Mouse (Mus musculus) 3T3-L1 (cell line): Measurements from ENCODE around the gene Arhgap30.

Source experiments
- DNase-seq: peaks from one replicate; pipeline ENCODE4 v3.0.0-alpha.2; 2015; ENCODE audit warnings: low read depth, low spot score

The Arhgap30 gene

GRCm38 (mm10) chr1:171375646-171376097, 13.1 kb upstream of the Arhgap30 start:
- peak; percentile 81 for DNase-seq

GRCm38 (mm10) chr1:171378298-171378697, 10.5 kb upstream of the Arhgap30 start:
- DNase-seq, result no peak

GRCm38 (mm10) chr1:171379935-171380599, 8.7 kb upstream of the Arhgap30 start:
- no peak for DNase-seq

DNA sequence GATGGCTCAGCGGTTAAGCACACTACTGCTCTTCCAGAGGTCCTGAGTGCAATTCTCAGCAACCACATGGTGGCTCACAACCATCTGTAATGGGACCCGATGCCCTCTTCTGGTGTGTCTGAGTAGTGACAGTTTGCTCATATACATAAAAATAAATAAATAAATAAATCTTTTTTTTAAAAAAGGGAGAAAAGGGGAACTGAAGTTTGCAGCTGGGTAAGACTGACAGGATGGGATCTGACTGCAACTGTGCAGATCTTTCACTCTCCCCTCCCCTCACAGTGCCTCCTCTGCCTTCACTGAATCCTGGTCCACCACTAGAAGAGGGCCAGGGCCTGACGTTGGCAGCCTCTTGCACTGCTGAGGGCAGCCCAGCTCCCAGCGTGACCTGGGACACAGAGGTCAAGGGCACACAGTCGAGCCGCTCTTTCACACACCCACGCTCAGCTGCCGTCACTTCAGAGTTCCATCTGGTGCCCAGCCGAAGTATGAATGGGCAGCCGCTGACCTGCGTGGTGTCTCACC, 6.6 kb upstream of the Arhgap30 start:
- no peak for DNase-seq

- no peak for DNase-seq
Measured at GRCm38 (mm10) chr1:171384361-171384760, 4.4 kb upstream of the Arhgap30 start.

DNA sequence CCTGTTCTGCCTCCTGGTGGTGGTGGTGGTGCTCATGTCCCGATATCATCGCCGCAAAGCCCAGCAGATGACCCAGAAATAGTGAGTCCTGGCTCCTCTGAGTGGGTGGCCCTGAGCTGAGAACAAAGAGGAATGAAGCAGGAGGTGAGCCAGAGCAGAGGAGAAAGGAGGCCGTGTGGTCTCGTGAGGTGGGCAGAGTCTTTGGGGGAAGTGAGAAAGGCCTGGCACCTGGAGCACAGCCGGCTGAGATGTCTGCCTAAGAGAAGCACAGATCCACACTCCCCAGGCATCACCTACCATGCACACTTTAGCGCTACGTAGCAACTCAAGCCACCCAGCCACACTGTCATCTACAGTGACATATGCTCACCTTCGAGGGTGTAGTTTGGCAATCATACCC, 3.6 kb upstream of the Arhgap30 start:
- DNase-seq, result no peak

DNA sequence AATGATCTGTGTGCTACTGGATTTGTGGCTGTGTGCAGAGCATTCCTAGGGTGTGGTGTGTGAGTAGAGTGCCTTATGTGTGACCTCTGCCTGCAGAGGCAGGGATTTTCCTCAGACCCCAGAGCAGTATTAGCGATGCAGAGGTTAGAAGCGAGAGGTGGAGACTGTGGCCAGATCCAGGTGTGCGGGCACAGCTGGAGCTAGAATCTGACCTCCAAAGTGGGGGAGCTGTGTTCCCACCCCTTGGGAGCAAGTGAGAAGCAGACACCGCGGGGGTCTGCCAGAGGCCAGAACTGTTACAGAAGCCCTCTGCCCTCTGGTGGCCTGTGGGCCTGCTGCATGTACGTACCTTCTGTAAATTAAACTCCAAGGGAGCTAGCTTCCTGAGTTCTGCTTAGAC, 1.7 kb upstream of the Arhgap30 start:
- peak; percentile 43 for DNase-seq

DNA sequence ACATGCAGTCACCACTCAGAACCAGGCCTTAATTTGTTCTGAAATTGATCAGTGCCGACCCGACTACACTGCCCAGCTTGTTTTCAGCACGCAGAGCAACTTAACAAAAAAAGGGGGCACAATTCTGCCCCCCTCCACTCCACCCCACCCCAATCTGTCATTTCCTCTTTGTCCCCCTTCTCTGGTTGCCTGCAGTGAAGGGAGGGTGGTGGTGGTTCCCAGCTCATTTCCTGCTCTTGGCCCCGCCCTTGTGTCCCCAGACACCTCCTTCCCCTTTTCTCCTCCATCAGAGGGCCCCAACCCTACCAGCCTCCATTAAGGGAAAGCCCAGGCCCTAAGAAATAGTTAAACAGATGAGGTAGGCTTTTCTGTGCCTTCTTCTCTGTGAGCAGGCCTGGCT, 1.3 kb downstream of the Arhgap30 start:
- no peak for DNase-seq

GRCm38 (mm10) chr1:171401821-171402220, 13.1 kb downstream of the Arhgap30 start:
- DNase-seq, result no peak

- no peak for DNase-seq
Measured at GRCm38 (mm10) chr1:171402991-171403390, 14.2 kb downstream of the Arhgap30 start.

DNA sequence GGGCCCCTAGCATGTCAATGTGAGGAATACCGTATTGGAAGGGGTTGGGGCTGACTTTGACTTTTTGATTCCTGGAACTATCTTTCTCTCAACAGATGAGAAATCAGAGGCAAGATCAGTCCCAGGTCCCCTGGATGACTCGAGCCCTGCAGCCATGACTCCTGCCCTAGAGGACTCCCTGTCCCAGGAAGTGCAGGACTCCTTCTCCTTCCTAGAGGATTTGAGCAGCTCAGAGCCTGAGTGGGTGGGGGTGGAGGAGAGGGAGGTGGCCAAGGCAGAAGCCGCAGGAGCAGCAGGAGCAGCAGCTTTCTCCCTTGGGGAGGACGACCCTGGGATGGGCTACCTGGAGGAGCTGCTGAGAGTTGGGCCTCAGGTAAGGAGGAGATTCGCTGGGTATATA, 18.5 kb downstream of the Arhgap30 start:
- no peak for DNase-seq

- DNase-seq, result no peak
Measured at GRCm38 (mm10) chr1:171410231-171410630, 21.5 kb downstream of the Arhgap30 start.

GRCm38 (mm10) chr1:171410947-171411484, 22.3 kb downstream of the Arhgap30 start, which contains the start of gene Usf1:
Gene Usf1, plus strand, starts transcription at chr1:171411313.
- peak; percentile 96 for DNase-seq

DNA sequence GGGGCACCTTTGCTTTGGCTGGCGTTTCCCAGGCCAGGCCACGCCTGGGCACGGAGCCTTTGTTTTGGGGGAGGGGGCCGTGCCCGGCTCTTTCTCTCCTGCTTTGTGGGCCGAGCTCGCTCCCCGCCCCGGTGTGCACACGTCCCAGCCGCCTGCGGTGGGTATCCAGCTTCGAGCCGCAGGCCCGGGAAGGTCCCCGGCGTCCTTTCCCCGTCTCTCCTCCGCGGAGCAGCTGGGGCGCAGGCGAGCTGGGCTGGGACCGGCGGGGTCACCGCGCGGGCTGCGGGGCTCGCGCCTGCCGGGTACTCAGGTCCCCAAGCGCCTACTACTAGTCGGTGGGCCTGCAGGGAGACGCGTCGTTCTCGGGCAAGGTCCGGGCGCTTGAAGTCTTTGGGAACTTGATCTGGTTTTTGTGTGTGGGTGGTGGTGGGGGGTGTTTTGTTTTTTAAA, 22.8 kb downstream of the Arhgap30 start:
- DNase-seq, result no peak

DNA sequence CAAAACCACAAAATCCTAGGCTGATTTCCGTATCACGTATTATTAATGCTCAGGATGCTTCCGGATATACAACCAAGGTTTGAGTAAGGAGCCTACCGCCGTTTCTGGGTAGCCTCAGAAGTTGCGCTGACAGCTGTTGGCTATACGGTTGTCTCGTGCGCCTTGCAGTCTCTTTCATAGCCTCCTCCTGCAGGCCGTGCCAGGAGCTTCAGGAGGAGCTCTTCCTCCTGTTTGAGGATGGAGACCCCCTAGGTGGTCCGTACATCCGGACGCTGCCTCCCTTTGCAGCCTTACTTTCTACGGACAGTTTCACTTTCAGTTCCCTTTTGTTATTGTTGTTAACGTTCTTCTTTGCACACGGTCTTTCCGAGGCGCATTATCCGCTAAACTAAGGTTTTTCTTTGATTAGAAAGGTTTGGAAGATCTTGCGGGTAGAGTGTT, 23.3 kb downstream of the Arhgap30 start:
- peak; percentile 60 for DNase-seq

DNA sequence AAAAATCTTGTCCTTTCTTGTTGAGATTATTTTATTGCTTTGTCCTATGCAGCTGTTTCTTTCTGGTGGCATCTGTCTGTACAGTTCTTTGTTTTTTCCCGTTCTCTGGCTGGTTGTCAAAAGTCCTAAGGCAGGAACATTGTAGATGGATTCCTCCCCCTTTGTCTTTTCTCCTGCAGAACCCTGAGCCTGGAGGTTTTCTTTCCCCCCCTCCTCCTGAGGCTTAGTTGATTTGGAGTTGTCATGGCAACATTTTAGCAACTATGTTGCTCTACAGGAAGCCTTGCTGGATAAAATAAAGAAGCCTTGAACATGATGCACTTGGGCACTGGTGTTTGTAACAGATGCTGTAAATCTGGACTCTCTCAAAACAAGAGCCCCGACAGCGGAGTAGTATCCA, 23.7 kb downstream of the Arhgap30 start:
- DNase-seq, result peak; percentile 63

GRCm38 (mm10) chr1:171413608-171414007, 24.9 kb downstream of the Arhgap30 start:
- DNase-seq, result no peak

DNA sequence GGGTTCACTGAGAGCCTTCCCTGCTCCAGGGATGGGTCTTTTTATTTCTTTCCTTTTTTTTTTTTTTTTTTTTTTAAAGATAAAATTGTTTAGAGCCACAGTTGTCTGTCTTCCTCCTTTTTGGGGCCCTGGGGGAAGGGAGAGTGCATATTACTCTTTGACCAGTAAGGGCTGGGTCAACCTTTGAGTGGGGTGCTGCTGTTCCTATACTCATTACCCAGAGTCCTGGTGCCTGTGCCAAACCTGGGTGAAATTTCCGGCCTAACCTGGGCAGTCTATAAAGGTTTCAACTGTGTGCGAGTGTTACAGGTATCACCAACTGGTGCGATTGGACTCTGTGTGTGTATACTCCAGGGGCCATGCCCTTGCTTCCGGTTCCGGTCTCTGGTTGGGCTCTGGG, 29.9 kb downstream of the Arhgap30 start, which contains the start of gene Tstd1:
TSS of gene Tstd1 (plus strand) at position 213 of the 400 bp plus-strand sequence.
- no peak for DNase-seq

- no peak for DNase-seq
Measured at GRCm38 (mm10) chr1:171419291-171419882, 30.6 kb downstream of the Arhgap30 start.

DNA sequence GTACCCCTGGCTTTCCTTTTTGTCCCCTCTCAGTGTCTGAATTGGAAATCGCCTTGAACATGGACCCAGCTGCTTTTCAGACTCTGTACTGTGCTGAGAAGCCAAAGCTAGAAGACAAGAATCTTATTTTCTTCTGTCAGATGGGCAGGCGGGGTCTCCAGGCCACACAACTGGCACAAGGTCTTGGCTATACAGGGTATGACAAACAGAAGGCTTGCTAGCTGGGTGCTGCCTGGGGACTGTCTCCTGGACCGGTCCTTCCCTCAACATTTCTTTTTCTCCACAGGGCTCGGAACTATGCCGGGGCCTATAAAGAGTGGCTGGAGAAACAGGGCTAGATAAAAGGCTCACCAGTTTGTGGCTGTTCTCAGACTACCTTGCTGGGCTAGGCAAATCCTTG, 31.2 kb downstream of the Arhgap30 start:
- DNase-seq, result no peak

- DNase-seq, result no peak
Measured at GRCm38 (mm10) chr1:171422504-171423095, 33.8 kb downstream of the Arhgap30 start.

DNA sequence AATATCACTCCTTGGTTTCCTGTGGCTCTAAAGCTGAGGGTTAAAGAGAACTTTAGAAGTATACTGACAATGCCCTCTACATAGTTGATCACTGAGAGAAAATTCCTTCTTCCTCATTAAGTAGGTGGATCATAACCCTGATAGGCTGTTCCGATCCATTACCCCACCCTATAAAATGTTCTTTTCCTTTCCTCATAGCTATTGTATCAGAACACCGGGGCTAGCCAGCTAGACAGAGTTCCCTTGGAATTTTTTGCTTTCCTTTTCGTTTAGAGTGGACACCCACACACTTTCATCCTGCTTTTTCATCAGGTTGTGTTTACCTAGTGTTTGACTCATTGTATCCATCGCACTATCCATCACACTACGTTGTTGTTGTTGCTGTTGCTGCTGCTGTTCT, 35.9 kb downstream of the Arhgap30 start:
- no peak for DNase-seq
